Mouse (Mus musculus) ovary, postnatal 36 days (tissue): ENCODE data around the gene Mdh2.
A peak's percentile ranks its signal among the peaks of the same experiment; 100 is the strongest.

ENCODE experiments used
- DNase-seq: peaks from one replicate; pipeline ENCODE4 v3.0.0; 2022; ENCODE audit warnings: low spot score, mixed read lengths

Gene Mdh2

GRCm38 (mm10) chr5:135778471-135779445 lies at the start of gene Mdh2:
Gene Mdh2 (plus strand): TSS chr5:135778480.
- peak; percentile 99 for DNase-seq

GRCm38 (mm10) chr5:135729351-135729750 lies 48.9 kb upstream of the Mdh2 start:
- no peak for DNase-seq

GRCm38 (mm10) chr5:135730278-135730677 lies 48.0 kb upstream of the Mdh2 start:
- DNase-seq = no peak

GRCm38 (mm10) chr5:135730916-135731315 lies 47.4 kb upstream of the Mdh2 start:
- no peak for DNase-seq

GRCm38 (mm10) chr5:135731322-135731721 lies 47.0 kb upstream of the Mdh2 start:
- DNase-seq = no peak

DNA sequence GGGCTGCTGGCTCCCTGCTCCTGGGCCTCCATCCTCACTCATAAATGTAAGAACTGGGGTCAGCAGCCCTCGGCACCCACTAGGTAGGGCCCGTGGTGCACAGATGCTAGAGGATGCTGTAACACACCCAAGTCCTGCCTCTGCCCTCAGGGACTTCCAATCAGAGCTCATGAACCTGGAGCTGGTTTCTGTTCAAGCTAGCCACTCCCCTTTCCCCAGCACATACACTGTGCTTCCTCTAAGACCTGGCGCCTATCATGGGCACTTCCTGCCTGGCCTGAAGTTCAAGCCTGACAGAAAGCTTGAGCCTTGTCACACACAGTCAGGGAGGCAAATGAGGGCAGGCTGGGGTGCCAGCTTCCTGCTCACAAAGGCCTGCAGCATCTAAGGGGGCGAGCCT lies 45.2 kb upstream of the Mdh2 start:
- DNase-seq = no peak

DNA sequence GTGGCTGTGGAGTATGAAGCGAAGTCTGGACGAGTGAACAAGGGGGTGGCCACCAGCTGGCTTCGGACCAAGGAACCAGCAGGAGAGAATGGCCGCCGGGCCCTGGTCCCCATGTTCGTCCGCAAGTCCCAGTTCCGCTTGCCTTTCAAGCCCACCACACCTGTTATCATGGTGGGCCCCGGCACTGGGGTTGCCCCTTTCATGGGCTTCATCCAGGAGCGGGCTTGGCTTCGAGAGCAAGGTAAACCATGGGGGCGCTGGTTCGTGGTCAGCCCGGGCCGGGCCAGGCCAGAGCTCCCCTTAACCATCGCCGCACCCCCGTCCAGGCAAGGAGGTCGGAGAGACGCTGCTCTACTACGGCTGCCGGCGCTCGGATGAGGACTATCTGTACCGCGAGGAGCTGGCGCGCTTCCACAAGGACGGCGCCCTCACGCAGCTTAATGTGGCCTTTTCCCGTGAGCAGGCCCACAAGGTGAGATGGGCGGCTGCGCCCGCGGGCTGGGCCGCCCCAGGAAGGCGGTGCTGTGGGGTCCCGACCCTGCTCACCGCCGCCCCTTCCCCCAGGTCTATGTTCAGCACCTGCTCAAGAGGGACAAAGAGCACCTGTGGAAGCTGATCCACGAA lies 44.1 kb upstream of the Mdh2 start:
- DNase-seq = no peak

DNA sequence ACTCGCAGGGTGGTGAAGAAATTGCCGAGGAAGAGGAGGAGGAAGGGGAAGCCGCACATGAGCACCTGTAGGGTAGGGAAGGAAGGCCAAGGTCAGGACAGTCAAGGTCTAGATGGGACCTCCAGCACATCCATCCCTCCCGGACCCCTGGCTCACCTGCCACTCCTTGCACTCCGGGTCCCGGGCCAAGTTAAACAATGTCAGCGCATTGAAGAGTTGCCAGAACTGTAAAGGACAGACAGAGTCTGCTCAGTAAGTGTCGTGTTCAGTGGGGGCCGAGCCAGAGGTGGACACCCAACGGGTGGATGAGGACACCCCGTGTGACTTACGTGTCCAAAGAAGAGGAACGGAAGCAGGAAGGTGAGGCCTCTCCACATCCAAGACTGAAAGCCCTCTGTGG lies 42.5 kb upstream of the Mdh2 start:
- DNase-seq = no peak

DNA sequence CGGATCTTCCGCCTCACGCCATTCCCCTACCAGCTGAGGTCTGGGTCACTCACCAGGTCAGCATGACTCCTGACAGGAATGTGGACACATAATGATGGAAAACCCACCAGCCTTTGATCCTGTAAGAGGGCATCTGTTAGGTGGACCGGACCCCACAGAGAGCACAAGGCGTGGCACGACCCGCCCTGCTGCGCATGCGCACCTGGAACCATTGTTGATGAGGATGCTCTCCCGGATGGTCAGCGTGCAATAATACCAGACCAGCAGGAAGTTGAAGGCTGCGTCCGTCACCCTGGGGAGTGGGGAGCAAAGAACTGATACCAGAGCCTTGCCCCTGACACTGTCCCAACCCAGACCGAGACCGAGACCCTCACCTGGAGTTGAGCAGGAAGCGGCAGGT lies 41.7 kb upstream of the Mdh2 start:
- no peak for DNase-seq

GRCm38 (mm10) chr5:135737154-135737553 lies 41.1 kb upstream of the Mdh2 start:
- no peak for DNase-seq

DNA sequence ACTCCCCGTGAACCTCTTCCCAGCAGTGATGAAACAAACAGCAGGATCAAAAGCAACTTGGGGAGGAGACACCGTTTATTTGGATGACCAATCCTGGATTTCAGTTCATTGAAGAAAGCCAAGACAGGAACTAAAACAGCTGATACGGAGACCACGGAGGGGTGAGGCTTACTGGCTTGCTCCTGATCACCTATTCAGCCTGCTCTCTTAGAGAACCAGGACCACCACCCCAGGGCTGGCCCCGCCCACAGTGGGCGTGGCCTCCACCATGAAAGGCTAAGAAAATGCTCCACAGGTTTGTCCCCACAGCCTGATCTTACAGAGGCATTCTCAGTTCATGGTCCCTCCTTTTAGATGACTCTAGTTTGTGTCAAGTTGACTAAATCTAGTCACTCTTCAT lies 40.0 kb upstream of the Mdh2 start:
- no peak for DNase-seq

GRCm38 (mm10) chr5:135742156-135742555 lies 36.1 kb upstream of the Mdh2 start:
- no peak for DNase-seq

GRCm38 (mm10) chr5:135742941-135743740 lies 35.1 kb upstream of the Mdh2 start:
- no peak for DNase-seq

DNA sequence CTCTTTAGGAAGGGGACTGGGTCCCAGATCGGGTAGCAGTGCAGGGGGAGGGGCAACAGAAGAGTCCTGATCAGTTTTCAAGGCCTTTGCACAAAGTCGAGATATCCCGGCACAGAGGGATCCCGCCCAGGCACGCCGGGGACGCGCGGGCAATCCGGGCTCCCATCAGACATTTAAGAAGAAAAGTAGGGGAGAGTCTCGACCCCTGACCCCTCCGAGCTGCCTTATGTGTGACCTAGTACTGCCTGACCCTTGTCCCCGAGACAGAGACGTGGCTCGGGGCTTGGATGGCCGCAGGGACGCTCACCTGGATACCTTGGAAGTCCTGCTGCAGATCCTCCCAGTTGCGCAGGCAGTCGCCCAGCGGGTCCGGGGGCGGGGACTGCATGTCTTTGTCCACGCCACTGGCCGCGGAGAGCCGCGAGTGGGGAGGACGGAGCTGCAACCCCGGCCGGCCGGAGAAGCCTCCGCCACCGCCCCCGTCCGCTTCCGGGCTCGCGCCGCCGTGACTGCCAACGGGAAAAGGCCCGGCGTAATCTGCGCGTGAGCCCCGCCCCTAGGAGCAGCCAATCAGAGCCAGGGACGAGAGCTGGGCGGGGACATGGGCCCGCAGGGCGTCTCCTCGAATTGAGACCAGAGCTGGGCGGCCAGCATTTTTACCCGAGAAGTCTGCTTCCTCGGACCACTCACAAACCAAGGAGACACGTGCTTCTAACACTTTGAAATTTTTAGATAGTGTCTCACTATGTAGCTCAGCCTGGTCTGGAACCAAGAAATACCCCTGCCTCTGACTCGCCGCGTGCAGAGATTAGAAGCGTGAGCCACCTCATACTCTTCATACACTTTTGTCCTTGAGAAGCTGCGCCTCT lies 34.3 kb upstream of the Mdh2 start, which contains the start of gene Tmem120a:
Gene Tmem120a, minus strand, starts transcription at position 708 of the 869 bp plus-strand sequence.
- peak; percentile 96 for DNase-seq

- no peak for DNase-seq
These were observed 33.5 kb upstream of the Mdh2 start for GRCm38 (mm10) chr5:135744742-135745141.

DNA sequence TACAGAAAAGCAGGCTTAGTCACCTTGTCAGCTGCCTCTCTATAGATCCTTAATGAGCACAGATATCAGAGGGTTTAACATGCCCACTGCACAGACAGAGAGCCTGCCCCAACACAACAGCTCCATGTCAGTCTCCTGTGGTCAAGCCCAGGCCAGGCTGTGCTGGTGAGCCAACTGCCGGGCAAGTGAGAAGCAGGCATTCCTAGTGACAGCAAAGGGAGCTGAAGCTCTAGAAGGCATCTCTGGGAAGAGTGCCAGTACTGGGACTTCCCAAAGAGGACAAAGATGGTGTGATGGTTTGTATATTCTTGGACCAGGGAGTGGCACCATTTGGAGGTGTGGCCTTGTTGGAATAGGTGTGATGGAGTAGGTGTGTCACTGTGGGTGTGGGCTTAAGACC lies 27.2 kb upstream of the Mdh2 start:
- no peak for DNase-seq

- DNase-seq = no peak
These were observed 26.7 kb upstream of the Mdh2 start for GRCm38 (mm10) chr5:135751595-135751994.

GRCm38 (mm10) chr5:135761881-135762280 lies 16.4 kb upstream of the Mdh2 start:
- DNase-seq = no peak

DNA sequence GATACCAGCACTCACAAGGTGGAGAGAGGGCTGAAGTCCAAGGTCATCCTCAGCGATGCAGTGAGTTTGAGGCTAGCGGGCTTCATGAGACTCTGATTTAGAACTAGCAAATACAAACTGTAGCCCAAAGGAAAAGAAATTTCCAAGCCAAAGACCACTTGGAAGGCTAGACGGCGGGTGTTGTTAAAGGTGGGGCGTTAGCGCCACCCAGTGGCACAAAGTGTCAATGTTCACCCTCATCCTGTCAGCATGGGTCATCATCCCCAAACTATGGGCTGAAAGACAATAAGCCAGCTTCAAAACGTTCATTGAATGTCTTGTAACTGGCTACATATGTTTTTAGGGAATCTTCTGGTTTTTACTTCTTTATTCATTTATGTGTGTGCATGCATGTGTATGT lies 14.8 kb upstream of the Mdh2 start:
- peak; percentile 69 for DNase-seq

DNA sequence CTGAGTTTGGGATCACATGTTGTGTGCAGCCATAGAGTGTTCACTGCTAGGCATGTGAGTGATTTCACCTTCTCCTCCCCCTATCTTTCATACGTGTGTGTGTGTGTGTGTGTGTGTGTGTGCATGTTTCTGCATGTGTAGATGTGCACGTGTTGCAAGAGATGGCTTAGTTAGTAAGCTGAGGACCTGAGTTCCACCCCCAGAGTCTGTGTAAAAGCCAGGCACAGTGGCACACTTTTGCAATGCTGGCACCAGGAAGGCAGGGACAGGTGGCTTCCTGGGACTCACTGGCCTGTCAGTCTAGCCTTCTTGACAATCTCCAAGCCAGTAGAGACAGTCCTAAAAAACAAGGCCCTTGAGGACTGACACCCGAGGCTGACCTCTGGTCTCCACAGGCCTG lies 13.3 kb upstream of the Mdh2 start:
- DNase-seq = no peak

DNA sequence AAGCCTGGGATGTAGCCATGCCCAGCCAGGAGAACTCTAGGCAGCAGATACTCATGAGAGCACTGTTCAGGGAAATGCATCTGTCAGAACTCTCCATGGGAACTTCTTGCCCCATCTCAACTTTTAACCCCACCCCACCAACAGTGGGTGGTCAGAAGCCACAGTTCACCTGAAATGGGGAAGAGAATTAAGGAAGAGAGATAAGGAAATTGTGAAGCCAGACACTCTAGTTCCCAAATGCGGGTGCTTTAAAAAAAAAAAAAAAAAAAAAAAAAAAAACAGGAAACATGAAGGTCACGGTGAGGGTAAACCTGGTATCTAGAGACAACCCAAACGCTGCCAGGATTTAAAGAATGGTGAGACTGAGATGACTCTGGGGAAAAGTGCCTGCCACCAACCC lies 5.8 kb upstream of the Mdh2 start:
- no peak for DNase-seq
